Mouse (Mus musculus): Measurements from ENCODE around the gene Chmp4b.

Gene Chmp4b

GRCm38 (mm10) chr2:154641176-154641575, 10.3 kb upstream of the Chmp4b start:
- DNase-seq (ENCODE audit: low spot score in 2 of 2) = no peak

GRCm38 (mm10) chr2:154642005-154642459, 9.5 kb upstream of the Chmp4b start:
- no peak for DNase-seq (ENCODE audit: low spot score in 2 of 2)

GRCm38 (mm10) chr2:154642712-154643385, 8.7 kb upstream of the Chmp4b start:
- DNase-seq (ENCODE audit: low spot score in 2 of 2) = no peak

GRCm38 (mm10) chr2:154646634-154647033, 4.9 kb upstream of the Chmp4b start:
- no peak for DNase-seq (ENCODE audit: low spot score in 2 of 2)

GRCm38 (mm10) chr2:154648086-154648485, 3.4 kb upstream of the Chmp4b start:
- DNase-seq (ENCODE audit: low spot score in 2 of 2) = no peak

- DNase-seq (ENCODE audit: low spot score in 2 of 2) = no peak
Observed at GRCm38 (mm10) chr2:154650404-154650803, 1.1 kb upstream of the Chmp4b start.

- DNase-seq (ENCODE audit: low spot score in 2 of 2) = no peak
Observed at GRCm38 (mm10) chr2:154654976-154655375, 3.5 kb downstream of the Chmp4b start.

- no peak for DNase-seq (ENCODE audit: low spot score in 2 of 2)
Observed at GRCm38 (mm10) chr2:154655878-154656414, 4.4 kb downstream of the Chmp4b start.

GRCm38 (mm10) chr2:154656710-154657485, 5.4 kb downstream of the Chmp4b start:
- DNase-seq (ENCODE audit: low spot score in 2 of 2) = peak; percentile 97

- no peak for DNase-seq (ENCODE audit: low spot score in 2 of 2)
Observed at GRCm38 (mm10) chr2:154657486-154658237, 6.2 kb downstream of the Chmp4b start.

- DNase-seq (ENCODE audit: low spot score in 2 of 2) = no peak
Observed at GRCm38 (mm10) chr2:154659070-154659469, 7.6 kb downstream of the Chmp4b start.

GRCm38 (mm10) chr2:154659531-154660074, 8.1 kb downstream of the Chmp4b start:
- no peak for DNase-seq (ENCODE audit: low spot score in 2 of 2)

GRCm38 (mm10) chr2:154668680-154669079, 17.2 kb downstream of the Chmp4b start:
- DNase-seq (ENCODE audit: low spot score in 2 of 2) = no peak

GRCm38 (mm10) chr2:154670106-154670505, 18.6 kb downstream of the Chmp4b start:
- peak in 1 of 2 experiments; percentile 36 for DNase-seq (ENCODE audit: low spot score in 2 of 2)

- no peak for DNase-seq (ENCODE audit: low spot score in 2 of 2)
Observed at GRCm38 (mm10) chr2:154670741-154671140, 19.2 kb downstream of the Chmp4b start.

- DNase-seq (ENCODE audit: low spot score in 2 of 2) = no peak
Observed at GRCm38 (mm10) chr2:154674008-154674407, 22.5 kb downstream of the Chmp4b start.

GRCm38 (mm10) chr2:154676653-154677609, 25.4 kb downstream of the Chmp4b start:
- no peak for DNase-seq (ENCODE audit: low spot score in 2 of 2)

- peak in 1 of 2 experiments; percentile 32 for DNase-seq (ENCODE audit: low spot score in 2 of 2)
Observed at GRCm38 (mm10) chr2:154677651-154678139, 26.2 kb downstream of the Chmp4b start.

GRCm38 (mm10) chr2:154678995-154679394, 27.5 kb downstream of the Chmp4b start:
- DNase-seq (ENCODE audit: low spot score in 2 of 2) = no peak

- no peak for DNase-seq (ENCODE audit: low spot score in 2 of 2)
Observed at GRCm38 (mm10) chr2:154680337-154680736, 28.8 kb downstream of the Chmp4b start.
